Mouse (Mus musculus) liver, embryonic 14.5 days (tissue): ENCODE results near the gene Gm20683.

Experiments used
- CTCF ChIP-seq: IDR thresholded peaks from 2 replicates; pipeline ENCODE4 v1.5.1; 2016; ENCODE audit warnings: antibody characterized with exemption, low read depth, control low read depth
- EP300 ChIP-seq: IDR thresholded peaks from 2 replicates; pipeline ENCODE4 v1.6.1; 2016; ENCODE audit warnings: antibody characterized with exemption, low read depth

- no peak for TF ChIP-seq CTCF
- TF ChIP-seq EP300: no peak
These were observed 1.9 kb downstream of the Gm20683 start for GRCm38 (mm10) chr17:25839455-25840235.
